Mouse (Mus musculus): ENCODE data around the gene Mto1.

DNA sequence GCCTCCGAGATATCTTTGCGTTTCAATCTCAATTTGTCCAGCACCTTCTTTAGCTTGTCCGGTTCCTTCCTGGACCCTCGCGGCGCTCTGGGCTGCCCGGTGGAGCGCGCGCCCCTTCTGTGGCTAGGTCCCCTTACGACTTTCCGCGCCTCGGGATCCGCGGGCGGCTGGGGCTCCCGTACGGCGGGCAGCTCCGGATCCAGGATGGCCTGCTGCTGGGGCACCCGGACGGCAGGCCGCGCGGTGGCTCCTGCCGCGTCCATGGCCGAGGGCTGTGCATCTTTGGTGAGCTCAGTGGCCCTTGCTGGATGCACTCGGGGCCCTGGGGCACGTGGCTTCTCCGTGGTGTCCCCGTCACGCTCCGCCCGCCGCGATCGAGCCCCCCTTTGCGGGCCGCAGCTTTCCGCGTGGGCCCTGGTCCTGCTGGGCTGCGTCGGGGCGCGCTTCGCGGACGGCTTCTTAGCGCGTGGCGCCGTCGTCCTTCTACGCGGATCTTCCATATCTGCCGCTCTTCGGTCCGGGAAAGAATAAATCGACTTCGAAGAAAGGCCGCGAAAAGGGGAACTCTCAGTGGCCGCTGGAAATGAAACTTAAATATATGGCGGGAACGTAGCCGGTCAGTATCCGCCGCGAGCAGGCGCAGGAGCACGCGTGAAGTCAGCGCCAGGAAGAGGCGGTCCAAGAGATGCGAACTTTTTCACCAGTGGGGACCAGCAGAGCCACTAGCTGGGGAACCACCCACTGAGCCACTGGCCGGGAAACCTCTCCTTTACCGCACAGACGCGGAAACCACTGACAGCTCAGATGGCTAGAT, 5.2 kb upstream of the Mto1 start, which contains the start of gene Cgas:
- TF ChIP-seq GATA1 (IDR thresholded peaks at IDR 0.05; ENCODE audit: low read length) (no peak), TAL1 (IDR thresholded peaks at IDR 0.05; ENCODE audit: low read length) (no peak)

Measured in erythroblast, embryonic 14.5 days (primary cell).